ENCODE assay signal across 15 mouse cellular contexts in the genomic region with DNA sequence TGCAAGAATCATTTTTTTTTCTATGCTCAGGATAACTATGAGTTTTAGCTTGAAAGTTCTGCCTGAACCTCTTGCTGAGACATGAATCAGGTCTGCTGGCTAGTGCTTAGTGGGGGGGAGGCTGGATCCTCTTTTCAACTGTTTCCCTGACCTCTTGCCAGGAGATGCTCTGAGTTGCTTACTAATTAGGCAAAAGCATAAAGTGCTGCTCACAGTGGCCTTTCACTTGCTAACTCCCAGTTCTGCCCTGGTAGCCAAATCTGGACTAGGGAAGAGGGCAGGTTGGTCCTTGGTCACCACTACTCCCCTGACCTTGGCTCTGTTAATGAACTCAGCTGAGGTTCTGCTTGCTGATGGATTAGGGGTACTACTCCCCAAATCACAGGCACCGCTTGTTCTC. TPM values are rescaled to one million over a fixed set of nuclear protein-coding genes. Genes with fewer than 3 reads are reported as not detected.
DNase-seq lines count a peak whose midpoint lies in the region; ATAC-seq and TF ChIP-seq lines count a peak whose summit lies in the region.
"Had no signal": no experiment of that assay in that cellular context is flagged by ENCODE, and none has a peak within 500 bp of the region (broad histone marks: within the 10 kb centered on the region; RNA-seq: fewer than 3 reads in every experiment).

No protein-coding gene starts in this region.

- TF ChIP-seq CTCF in kidney, adult 2 months (conservative IDR thresholded peaks at IDR 0.05; ENCODE audit: insufficient read depth, insufficient read length, low read depth, low read length), result no peak

- no peak overlapping the region for H3K4me2 ChIP-seq in neural tube, embryonic 11.5 days (ENCODE audit: low read depth)
- no peak overlapping the region for H3K4me2 ChIP-seq in neural tube, embryonic 14.5 days (ENCODE audit: low read depth, low read length)
- H3K4me2 ChIP-seq: limb, embryonic 12.5 days had no signal

- no peaks in the 10 kb centered on the region for H3K9me3 ChIP-seq in neural tube, embryonic 11.5 days (ENCODE audit: control insufficient read depth, low read length)
- H3K9me3 ChIP-seq in neural tube, embryonic 14.5 days (ENCODE audit: control insufficient read depth, low read length), result no peaks in the 10 kb centered on the region
- H3K9me3 ChIP-seq: limb, embryonic 12.5 days had no signal

- H3K4me3 ChIP-seq in kidney, adult 2 months (ENCODE audit: insufficient read depth, low read depth, low read length), result no peak overlapping the region
- H3K4me3 ChIP-seq in neural tube, embryonic 11.5 days (ENCODE audit: low read depth, low read length), result no peak overlapping the region
- H3K4me3 ChIP-seq in neural tube, embryonic 14.5 days (ENCODE audit: low read depth, low read length), result no peak overlapping the region
- H3K4me3 ChIP-seq: limb, embryonic 12.5 days had no signal

- no peak overlapping the region for H3K27ac ChIP-seq in kidney, adult 2 months (ENCODE audit: insufficient read depth, low read depth, low read length)
- H3K27ac ChIP-seq in neural tube, embryonic 11.5 days (ENCODE audit: low read depth, low read length), result no peak overlapping the region
- H3K27ac ChIP-seq in neural tube, embryonic 14.5 days (ENCODE audit: low read depth, low read length), result no peak overlapping the region
- H3K27ac ChIP-seq: limb, embryonic 12.5 days; macrophage had no signal

- H3K9ac ChIP-seq in neural tube, embryonic 11.5 days (ENCODE audit: low read length), result no peak overlapping the region
- no peak overlapping the region for H3K9ac ChIP-seq in neural tube, embryonic 14.5 days (replicated peaks; ENCODE audit: low read depth, low read length)
- H3K9ac ChIP-seq: limb, embryonic 12.5 days; liver, postnatal 0 days had no signal

- no peaks in the 10 kb centered on the region for H3K27me3 ChIP-seq in kidney, adult 2 months (replicated peaks; ENCODE audit: control insufficient read depth, insufficient read depth, low read length)
- H3K27me3 ChIP-seq in neural tube, embryonic 11.5 days (ENCODE audit: control insufficient read depth, insufficient read depth, low read length), result no peaks in the 10 kb centered on the region
- H3K27me3 ChIP-seq in neural tube, embryonic 14.5 days (ENCODE audit: control insufficient read depth, insufficient read depth, low read length), result no peaks in the 10 kb centered on the region
- H3K27me3 ChIP-seq: CH12.LX; limb, embryonic 12.5 days; Patski had no signal

- no peak for TF ChIP-seq POLR2A in kidney, adult 2 months (IDR thresholded peaks at IDR 0.05; ENCODE audit: low read depth, low read length)

- DNase-seq in kidney, adult 2 months, result peak; percentile 48
- no peak for DNase-seq in kidney, postnatal 4 days
- no peak for DNase-seq in neural tube, embryonic 11.5 days (ENCODE audit: low spot score)
- no peak for DNase-seq in neural tube, embryonic 10.5 days (ENCODE audit: extremely low spot score, low spot score)
- DNase-seq in layer of hippocampus, adult 8-10 months (ENCODE audit: low spot score in 2 of 2), result peak; percentile 20 to 31
- DNase-seq: heart, postnatal 4 days; kidney, postnatal 14 days; liver, postnatal 0 days; retina, postnatal 1 day had no signal

- 0 out of 2 replicates have a peak, but pooled peaks have one; percentile 29 for ATAC-seq in neural tube, embryonic 11.5 days (ENCODE audit: insufficient read depth, low FRiP score, low TSS enrichment)
- peak; percentile 49; the same call in 1 of the 2 replicates for ATAC-seq in neural tube, embryonic 14.5 days (ENCODE audit: low read depth)
- ATAC-seq in inflammation-experienced regulatory T-cells, adult 6 months, result no peak
- ATAC-seq: liver, postnatal 0 days; Patski had no signal

- H3K4me1 ChIP-seq in kidney, adult 2 months (ENCODE audit: control insufficient read depth, insufficient read depth, low read length), result peaks cover 9% of the 10 kb centered on the region
- no peaks in the 10 kb centered on the region for H3K4me1 ChIP-seq in neural tube, embryonic 11.5 days (ENCODE audit: control insufficient read depth, insufficient read depth, low read length)
- H3K4me1 ChIP-seq in neural tube, embryonic 14.5 days (ENCODE audit: control insufficient read depth, insufficient read depth, low read length), result no peaks in the 10 kb centered on the region

- WGBS in kidney, adult 2 months, result 93% methylated on average over 1 of the region's 1 CpGs
- WGBS in neural tube, embryonic 11.5 days, result 93% methylated on average over 1 of the region's 1 CpGs
- WGBS in neural tube, embryonic 14.5 days, result 97% methylated on average over 1 of the region's 1 CpGs

- peaks cover 1% of the 10 kb centered on the region; the same call in 1 of the 2 replicates for H3K36me3 ChIP-seq in kidney, adult 2 months (ENCODE audit: control insufficient read depth, insufficient read depth, low read length)
- H3K36me3 ChIP-seq in neural tube, embryonic 11.5 days (ENCODE audit: control insufficient read depth, insufficient read depth, low read length), result no peaks in the 10 kb centered on the region
- no peaks in the 10 kb centered on the region for H3K36me3 ChIP-seq in neural tube, embryonic 14.5 days (ENCODE audit: control insufficient read depth, insufficient read depth, low read length)
- H3K36me3 ChIP-seq: limb, embryonic 12.5 days had no signal

RNA-seq across cellular contexts. Expression of a gene that starts 19.2 kb away (rescaled TPM):
- 16.5 and 17.3 TPM in 2 replicates for polyA plus RNA-seq in kidney, adult 2 months (2012; rRNA removed)
- polyA plus RNA-seq in neural tube, embryonic 11.5 days (2014; fragmentation: Nextera tagmentation; extraction: Ambion mirVana), result 28.2 and 28.9 TPM in 2 replicates
- 10 to 100 TPM; 35.6 to 37.9 (median 36.5) TPM for total RNA-seq in layer of hippocampus, adult 8-10 months (2022)
- polyA plus RNA-seq in neural tube, embryonic 14.5 days (2014; fragmentation: Nextera tagmentation; extraction: Ambion mirVana), result 11.8 and 13.6 TPM in 2 replicates
- 10 to 100 TPM; 15.3 to 29.8 (median 19.5) TPM for polyA plus RNA-seq in inflammation-experienced regulatory T-cells, adult 6 months (2017; shearing (Covaris generic))
- total RNA-seq: CH12.LX had no signal

Comparison
In these comparisons a context has a peak if more than half of its experiments do, and no peak if none do; other contexts are left out.
1. DNase-seq: peak in kidney, adult 2 months (single experiment) and layer of hippocampus, adult 8-10 months (2 of 2); none in kidney, postnatal 4 days (0 of 2), neural tube, embryonic 11.5 days (single experiment) and neural tube, embryonic 10.5 days (single experiment).